Mouse (Mus musculus) gastrocnemius, adult 2 months (tissue): ENCODE measurements around the gene Gnb1l. TPM values are rescaled to one million over a fixed set of nuclear protein-coding genes. Genes with fewer than 3 reads are reported as not detected.

Experiments used
- DNase-seq: peaks from one replicate; pipeline ENCODE4 v3.0.0; 2022
- H3K27ac ChIP-seq: fragments of 200-600 bp; 2 replicates; pipeline ENCODE4 v1.8.1; 2022; ENCODE audit warnings: mild to moderate bottlenecking
- H3K4me3 ChIP-seq: fragments of 200-600 bp; 2 replicates; pipeline ENCODE4 v1.8.1; 2022; ENCODE audit warnings: mild to moderate bottlenecking, moderate library complexity
- CTCF ChIP-seq: fragments of 200-600 bp; IDR thresholded peaks from 2 replicates; pipeline ENCODE4 v1.8.1; 2022; ENCODE audit warnings: antibody characterized with exemption, mild to moderate bottlenecking, moderate library complexity
- intact Hi-C: fragments of 180-260 bp; cut with DNase I; formaldehyde crosslinking; loops from one replicate; pipeline ENCODE4 v1.15.1; 2025
- total RNA-seq, 2 experiments: library from RNA; stranded (reverse); gene quantifications; 2 replicates each; pipeline ENCODE4 v1.2.3; 2021

Gene Gnb1l
- total RNA-seq, 2 experiments from 2014 or later, result 4.0 to 4.4 TPM

DNA sequence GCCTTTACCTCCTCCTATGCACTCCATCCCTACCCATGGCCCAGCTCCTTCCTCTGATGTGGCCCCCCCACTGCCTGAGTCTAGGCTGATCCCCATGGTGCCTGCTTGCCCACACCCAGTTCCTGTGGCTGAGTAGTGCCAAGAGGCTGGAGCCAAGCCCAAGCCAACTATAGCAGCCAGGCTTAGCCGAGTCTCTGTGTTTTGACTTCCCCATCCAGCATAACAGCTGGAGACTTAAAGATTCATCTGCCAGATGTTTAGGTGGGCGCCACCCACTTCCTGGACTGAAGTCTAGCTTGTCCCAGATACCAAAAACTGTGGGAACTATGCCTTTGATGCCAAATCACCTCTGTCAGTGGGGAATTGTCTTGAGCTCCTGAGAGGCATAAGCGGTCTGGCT is 34.2 kb upstream of the Gnb1l start:
- intact Hi-C loops, result loop anchor here (5.0 kb wide), 1 partner anchor 33 kb away; the partner anchor contains the start of genes Gnb1l and Rtl10
- DNase-seq, result peak; percentile 75

DNA sequence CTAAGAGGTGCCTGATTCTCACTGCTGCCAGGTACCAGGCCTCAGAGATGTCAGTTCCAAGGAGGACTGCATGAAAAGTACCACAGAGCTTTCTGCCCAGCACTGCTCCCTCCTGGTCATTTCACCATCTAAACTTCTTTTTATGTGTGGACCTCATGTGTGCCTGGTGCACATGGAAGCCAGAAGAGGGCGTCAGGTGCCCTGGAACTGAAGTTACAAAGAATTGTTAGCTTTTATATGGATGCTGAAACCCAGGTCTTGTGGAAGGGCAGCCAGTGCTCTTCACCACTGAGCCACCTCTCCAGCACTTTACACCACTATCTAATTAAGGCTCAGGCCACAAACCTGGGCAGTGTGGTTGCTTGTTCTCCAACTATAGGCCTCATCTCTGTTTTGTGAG is 27.7 kb upstream of the Gnb1l start:
- intact Hi-C loops, result no loop called here
- TF ChIP-seq CTCF, result peak; percentile 22; the same call in 1 of the 2 replicates
- DNase-seq, result no peak
- H3K4me3 ChIP-seq, result no peak overlapping the region
- H3K27ac ChIP-seq, result no peak overlapping the region

More for the DNA sequence above, 34.2 kb upstream of the Gnb1l start:
- Histone ChIP-seq H3K27ac (peak overlapping the region; percentile 64), H3K4me3 (no peak overlapping the region)
- TF ChIP-seq CTCF, result no peak

DNA sequence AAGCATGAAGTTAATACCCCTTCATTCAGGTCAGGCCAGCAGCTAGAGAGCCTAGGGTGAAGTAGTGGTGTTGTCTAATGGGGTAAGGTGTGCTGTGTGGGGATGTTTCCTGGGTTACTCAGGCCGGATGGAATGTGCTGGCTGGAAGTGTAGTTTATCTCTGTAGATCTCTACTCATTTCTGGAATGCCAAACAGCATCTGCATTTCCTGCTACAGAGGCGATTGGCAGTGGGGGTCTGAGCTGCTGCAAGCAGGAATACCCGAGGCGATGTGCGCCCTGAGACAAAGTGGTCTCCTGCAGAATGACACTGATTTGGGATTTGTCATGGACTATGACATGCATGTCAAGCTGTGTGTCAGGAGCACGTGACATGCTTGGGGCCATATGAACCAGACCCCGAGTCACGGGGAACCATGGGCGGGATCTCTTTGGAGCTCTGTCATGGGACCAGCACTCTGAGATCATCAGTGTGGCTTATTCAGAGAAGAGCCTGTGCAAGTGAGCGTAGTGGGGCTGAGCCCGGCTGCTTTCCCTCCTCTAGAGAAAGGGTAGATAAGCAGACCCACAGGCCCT is 27.0 kb upstream of the Gnb1l start:
- Histone ChIP-seq H3K4me3 (no peak overlapping the region), H3K27ac (no peak overlapping the region)
- DNase-seq, result no peak
- intact Hi-C loops, result no loop called here
- TF ChIP-seq CTCF, result no peak

DNA sequence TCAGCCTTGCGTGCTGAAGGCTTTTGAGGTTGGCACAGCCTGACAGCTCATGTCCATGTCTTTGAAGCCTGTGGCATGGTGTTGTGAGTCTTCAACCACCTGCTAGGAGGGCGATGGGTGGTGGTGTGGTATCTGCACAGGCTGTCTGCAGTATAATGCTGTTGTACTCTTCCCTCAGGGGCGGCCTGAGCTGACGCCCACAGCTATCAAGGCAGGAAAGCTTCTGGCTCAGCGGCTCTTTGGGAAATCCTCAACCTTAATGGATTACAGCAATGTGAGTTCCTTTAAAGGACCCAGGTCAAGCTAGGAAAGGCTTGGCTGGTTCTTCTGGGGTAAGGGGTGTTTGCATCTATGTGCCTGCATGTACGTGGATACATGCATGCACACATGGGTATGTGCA is 26.5 kb upstream of the Gnb1l start:
- no peak for DNase-seq
- intact Hi-C loops, result no loop called here
- no peak for TF ChIP-seq CTCF
- Histone ChIP-seq H3K4me3 (no peak overlapping the region), H3K27ac (no peak overlapping the region)

DNA sequence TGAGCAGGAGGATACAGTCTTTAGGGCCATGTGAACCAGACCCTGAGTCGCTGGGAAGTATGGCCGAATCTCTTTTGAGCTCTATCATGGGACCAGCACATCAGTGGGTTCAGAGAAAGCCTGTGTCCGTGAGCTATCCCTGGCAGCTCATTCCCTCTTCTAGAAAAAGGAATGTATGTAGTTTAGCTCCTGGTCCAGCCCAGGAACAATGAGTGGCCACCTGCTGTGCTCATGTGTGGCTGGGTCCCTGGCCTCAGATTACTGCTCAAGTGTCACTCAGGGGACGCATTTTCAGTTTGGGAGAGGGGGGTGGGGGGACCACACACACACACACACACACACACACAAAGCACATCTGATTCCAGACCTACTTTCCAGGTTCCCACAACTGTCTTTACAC is 26.1 kb upstream of the Gnb1l start:
- H3K27ac ChIP-seq, result no peak overlapping the region
- H3K4me3 ChIP-seq, result no peak overlapping the region
- no peak for DNase-seq
- TF ChIP-seq CTCF, result no peak
- intact Hi-C loops, result no loop called here

DNA sequence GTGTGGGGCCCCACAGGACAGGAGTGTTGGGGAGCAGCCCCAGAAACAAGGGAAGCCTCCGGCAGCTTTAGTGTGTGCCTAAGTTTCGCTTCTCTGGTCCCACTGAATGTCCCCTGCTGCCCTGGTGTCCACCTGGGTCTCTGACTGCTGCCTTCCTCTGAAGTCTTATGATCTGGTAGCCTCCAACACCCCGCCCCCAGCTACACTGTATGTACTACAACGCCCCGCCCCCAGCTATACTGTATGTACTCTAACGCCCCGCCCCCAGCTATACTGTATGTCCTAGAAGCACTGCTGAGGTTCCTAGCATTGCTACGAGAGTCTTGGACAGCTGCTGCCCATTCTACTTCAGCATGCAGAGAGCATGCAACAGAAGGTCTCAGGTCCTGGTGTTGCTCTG is 25.5 kb upstream of the Gnb1l start:
- no peak overlapping the region for H3K4me3 ChIP-seq
- no peak for TF ChIP-seq CTCF
- intact Hi-C loops, result no loop called here
- DNase-seq, result no peak
- H3K27ac ChIP-seq, result no peak overlapping the region

DNA sequence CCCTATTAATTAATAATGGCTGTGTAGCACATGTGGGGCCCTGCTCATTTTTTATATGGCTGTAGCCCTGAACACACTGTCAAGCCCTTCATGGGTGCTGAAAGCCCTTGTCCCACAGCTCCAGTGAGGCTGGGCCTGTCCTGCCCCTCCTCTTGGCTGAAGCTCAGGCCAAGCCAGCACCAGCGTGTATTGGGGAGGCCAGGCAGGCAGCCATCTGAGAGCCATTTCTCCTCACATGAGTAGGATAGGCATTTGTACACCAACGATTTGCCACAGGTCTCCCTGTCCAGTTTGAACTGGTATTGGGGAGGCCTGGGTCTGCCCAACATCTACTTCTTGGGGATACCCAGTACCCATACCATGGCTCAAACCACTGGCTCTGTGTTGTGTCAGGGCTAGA is 24.5 kb upstream of the Gnb1l start:
- Histone ChIP-seq H3K27ac (no peak overlapping the region), H3K4me3 (no peak overlapping the region)
- no peak for DNase-seq
- intact Hi-C loops, result no loop called here
- TF ChIP-seq CTCF, result no peak

DNA sequence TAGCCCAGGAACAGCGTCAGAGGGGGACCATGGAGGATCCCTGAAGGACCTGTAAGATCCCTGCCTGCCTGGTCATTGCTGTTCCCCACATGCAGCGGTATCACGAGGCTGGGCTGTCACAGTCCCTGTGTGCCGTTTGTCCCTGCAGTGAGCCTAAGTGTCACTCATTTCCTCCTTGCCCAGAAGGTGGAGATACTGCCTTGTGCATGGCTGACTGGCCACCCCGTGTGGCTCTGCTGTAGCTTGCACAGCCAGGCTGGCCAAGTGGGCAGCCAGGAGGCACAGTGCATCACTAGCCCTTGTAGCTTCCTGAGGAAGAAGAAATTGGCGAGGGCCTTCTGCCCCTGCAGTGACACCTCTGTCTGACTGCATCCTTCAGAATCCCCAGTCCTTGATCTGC is 20.5 kb upstream of the Gnb1l start:
- intact Hi-C loops, result no loop called here
- Histone ChIP-seq H3K4me3 (no peak overlapping the region), H3K27ac (no peak overlapping the region)
- DNase-seq, result no peak
- TF ChIP-seq CTCF, result peak; percentile 9; the same call in 1 of the 2 replicates

DNA sequence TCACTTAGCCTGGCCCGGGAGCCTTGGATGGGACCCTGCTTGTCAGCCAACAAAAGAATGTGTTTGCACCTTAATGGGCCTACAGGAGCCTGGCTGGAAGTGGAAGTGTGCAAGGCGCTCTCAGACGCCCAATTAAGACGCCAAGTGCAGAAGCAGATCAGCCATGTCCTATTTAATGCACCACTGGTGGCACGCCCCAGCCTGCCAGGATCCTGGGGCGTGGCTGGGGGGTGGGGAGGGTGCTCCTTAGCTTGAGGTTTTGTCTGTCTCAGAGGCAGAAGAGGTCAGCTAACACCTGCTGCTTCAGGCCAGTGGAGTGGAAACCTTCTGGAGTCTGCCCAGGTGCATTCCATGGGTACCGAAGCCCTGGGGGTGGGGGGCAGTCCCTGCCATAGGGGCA is 18.8 kb upstream of the Gnb1l start:
- intact Hi-C loops, result no loop called here
- DNase-seq, result no peak
- no peak overlapping the region for H3K4me3 ChIP-seq
- no peak overlapping the region for H3K27ac ChIP-seq
- no peak for TF ChIP-seq CTCF

DNA sequence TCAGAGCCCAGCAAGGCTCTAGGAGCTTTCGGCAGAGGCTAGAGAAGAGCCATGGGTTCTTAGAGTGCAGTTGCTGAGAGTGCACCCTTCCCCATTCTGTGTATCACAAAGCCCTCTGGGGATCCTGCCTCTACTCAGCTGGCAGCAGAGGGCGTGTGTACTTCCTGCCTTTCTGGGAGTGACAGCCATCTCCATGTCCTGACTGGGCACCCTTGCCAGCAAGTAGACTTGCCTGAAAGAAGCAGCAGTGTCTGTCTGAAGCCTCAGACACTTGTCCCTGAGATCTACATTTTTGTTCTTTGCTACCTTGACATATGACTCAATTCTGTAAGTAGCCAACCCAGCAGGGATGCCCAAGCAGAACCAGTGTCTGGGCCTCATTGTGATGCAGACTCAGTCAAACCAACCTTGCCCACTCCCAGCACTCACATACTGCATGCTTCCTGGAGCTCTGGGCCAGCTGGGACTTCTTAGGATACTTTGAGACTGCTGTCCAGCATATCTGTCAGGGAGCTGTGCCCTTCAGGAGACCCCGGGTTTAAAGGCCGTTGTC is 17.5 kb upstream of the Gnb1l start:
- intact Hi-C loops, result no loop called here
- Histone ChIP-seq H3K4me3 (no peak overlapping the region), H3K27ac (no peak overlapping the region)
- no peak; the same call in 1 of the 2 replicates for TF ChIP-seq CTCF
- DNase-seq, result no peak

DNA sequence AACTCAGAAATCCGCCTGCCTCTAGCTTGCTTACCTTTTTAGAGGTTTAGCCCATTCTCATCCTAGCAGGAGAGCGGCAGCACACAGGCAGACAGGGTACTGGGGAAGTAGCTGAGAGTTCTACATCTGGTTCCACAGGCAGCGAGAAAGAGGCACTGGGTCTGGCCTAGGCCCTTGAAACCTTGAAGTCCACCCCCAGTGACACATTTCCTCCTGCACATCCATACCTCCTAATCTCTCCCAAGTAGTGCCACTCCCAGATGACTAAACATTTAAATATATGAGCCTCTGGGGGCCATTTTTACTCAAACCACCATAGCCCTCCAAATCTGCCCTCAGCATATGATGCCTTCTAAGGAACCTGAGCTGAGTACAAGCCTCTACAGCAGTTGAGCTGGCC is 16.1 kb upstream of the Gnb1l start:
- Histone ChIP-seq H3K4me3 (no peak overlapping the region), H3K27ac (no peak overlapping the region)
- DNase-seq, result no peak
- no peak for TF ChIP-seq CTCF
- intact Hi-C loops, result no loop called here

DNA sequence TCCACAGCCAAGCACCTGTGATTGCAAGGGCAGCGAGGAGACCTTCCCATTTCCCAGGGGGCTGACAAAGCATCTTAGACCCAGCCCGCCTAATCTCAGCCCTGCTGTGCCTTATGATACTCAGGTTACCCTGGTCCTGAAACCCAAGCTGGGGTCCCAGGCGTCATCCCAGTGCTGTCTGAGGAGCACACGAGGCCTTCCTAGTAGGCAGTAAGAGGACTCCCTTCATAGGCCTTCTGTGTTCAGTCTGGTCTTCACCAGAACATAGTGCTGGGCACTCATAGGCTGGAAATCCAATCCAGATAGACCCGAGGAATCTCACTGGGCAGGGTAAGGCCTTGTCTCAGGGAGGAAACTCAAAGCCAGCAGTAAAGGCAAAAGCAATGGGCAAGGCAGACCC is 14.7 kb upstream of the Gnb1l start:
- DNase-seq, result no peak
- intact Hi-C loops, result no loop called here
- H3K27ac ChIP-seq, result no peak overlapping the region
- no peak overlapping the region for H3K4me3 ChIP-seq
- no peak for TF ChIP-seq CTCF

DNA sequence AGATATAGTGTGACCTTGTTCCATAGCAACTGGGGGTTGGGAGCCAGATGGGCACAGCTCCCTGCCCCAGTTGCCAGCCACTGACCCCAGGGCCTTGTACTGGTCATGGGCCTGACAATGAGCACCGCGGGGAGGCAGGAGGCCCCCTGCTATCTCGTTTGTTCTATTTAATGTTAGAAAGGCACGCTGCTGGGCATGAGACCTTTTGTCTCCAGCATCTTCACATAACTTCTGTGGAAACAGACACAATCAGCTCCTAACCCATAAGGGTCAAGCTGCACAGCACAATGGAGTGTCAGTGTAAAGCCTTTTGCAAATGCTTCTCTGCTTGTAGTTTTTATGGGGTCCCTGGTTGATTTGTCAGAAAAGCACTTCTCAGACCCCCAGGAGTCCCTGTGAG is 14.1 kb upstream of the Gnb1l start:
- no peak overlapping the region for H3K4me3 ChIP-seq
- no peak overlapping the region for H3K27ac ChIP-seq
- TF ChIP-seq CTCF, result no peak
- intact Hi-C loops, result no loop called here
- DNase-seq, result no peak

DNA sequence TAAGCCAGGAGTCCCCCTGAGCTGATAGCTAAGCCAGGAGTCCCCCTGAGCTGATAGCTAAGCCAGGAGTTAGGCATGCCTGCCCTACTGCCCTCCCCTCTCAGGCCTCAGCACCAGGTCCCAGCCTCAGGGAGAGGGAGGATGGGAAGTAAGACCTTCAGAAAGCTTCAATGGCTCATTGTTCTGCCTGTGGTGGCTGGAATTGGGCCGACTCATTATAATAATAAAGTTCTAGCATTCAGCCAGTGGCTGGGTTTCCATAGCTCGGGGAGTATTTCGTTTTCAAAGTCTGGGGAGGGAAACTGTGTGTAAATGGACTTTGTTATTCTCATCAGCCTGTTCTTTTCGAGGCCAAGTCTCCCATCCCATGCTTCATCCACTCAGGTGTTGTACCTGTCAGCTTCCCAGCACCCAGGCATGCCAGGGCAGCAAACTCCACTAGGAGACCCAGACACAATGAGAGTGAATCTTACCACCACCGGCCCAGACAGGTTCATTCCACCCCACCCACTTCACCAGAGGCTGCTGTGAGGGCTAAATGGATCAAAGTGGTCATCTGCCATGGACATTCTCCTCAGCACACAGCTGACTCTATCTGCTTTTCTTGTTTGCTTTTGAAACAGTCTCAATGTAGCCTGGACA is 13.6 kb upstream of the Gnb1l start:
- no peak for DNase-seq
- no peak overlapping the region for H3K4me3 ChIP-seq
- intact Hi-C loops, result no loop called here
- no peak for TF ChIP-seq CTCF
- H3K27ac ChIP-seq, result no peak overlapping the region
